Mouse (Mus musculus) cerebral cortex, adult 2 months (tissue): ENCODE data around the gene Rnase10.

Experiments used
- WGBS: fragments of 180-500 bp; shearing (Covaris S2); methylation state at CpG from one replicate; pipeline ENCODE4 v1.1.7; 2018; 5-methylcytosine and 5-hydroxymethylcytosine counted together

The Rnase10 gene

DNA sequence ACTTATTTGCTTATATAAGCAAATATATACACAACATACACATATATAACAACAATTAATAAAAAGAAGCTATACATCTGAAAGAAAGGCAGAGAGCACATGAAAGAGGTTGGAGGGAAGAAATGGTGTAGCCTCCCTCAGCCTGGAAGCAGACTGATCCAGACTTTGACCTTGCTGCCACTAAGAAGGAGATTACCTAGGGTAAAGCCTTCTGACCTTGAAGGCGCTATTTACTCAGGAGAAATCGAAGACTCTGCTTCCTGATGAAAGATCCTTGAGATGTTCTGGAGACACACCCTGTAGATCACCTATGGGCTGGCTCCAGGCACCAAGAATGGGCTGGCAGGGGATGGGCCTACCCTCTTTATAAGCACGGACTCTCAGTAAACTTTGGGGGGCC is 7.2 kb downstream of the Rnase10 start:
- 93% methylated on average over 3 of the region's 3 CpGs for WGBS

- 47% methylated on average over 3 of the region's 3 CpGs for WGBS
Observed at GRCm38 (mm10) chr14:51017256-51017655, 9.7 kb downstream of the Rnase10 start.

GRCm38 (mm10) chr14:51023457-51023856 is 15.9 kb downstream of the Rnase10 start:
- WGBS, result 87% methylated on average over 4 of the region's 4 CpGs

- 93% methylated on average over 1 of the region's 1 CpGs for WGBS
Observed at GRCm38 (mm10) chr14:51024820-51025219, 17.3 kb downstream of the Rnase10 start.

- 39% methylated on average over 5 of the region's 5 CpGs for WGBS
Observed at GRCm38 (mm10) chr14:51026391-51027133, 19.0 kb downstream of the Rnase10 start.

GRCm38 (mm10) chr14:51027387-51028155 is 20.0 kb downstream of the Rnase10 start:
- WGBS, result 63% methylated on average over 3 of the region's 3 CpGs

DNA sequence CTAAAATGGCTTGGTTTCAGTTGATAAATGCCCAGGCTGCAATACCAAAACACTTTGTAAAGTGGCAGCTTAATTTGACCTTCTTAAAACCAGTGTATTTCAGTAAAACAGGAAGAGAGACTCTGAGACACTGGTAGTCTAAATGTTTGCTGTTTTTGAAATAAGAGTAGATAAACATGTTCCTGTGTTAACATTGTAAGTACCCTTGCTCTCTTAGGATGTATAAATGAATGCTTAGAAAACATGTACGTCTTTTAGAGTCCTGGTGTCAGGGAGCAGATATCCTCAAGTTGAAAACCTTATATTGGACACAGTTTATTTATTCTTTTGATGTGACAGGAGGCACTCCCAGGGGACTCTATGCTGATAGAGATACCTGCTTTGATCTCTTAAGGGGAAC is 27.7 kb downstream of the Rnase10 start:
- 79% methylated on average over 1 of the region's 1 CpGs for WGBS

DNA sequence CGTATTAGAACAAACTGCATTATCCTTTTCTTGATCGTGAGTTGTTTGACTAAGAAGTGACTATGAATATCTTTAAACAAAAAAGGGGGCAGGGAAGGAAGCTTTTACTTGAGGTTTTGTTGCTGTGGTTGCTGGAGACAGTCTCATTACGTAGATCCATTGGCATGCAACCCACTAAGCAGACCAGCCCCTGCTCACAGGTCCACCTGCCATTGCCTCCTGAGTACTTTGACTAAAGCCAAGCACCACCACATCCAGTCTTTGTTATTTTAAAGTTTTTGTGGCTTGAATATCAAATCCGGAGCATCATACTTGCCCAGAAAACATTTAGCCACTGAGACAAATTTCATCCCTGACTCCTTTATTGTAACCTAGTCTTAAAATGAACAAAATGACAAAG is 28.7 kb downstream of the Rnase10 start:
- 91% methylated on average over 4 of the region's 4 CpGs for WGBS

DNA sequence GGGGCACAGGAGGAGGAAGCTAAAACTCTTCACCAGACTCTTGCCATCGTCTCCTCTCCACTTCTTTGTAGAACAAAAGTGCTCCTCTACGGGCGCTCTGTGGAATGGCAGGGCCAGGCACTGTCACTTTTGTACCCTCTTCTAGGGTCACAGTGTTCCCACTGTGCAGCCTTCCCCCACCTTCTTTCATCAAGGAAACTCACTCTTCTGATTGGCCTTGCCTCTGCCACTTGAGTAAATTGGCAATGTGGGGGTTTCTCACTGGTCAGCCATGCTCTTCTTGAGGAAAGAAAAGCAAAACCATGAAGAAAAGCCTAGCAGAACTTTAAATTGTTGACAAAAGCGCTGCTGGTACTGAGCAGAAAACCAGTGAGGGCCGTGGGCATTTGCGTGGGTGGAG is 34.2 kb downstream of the Rnase10 start, which contains the start of gene Rnase9:
Gene Rnase9 (minus strand): TSS at position 101 of the 400 bp plus-strand sequence.
- WGBS, result 82% methylated on average over 6 of the region's 6 CpGs

DNA sequence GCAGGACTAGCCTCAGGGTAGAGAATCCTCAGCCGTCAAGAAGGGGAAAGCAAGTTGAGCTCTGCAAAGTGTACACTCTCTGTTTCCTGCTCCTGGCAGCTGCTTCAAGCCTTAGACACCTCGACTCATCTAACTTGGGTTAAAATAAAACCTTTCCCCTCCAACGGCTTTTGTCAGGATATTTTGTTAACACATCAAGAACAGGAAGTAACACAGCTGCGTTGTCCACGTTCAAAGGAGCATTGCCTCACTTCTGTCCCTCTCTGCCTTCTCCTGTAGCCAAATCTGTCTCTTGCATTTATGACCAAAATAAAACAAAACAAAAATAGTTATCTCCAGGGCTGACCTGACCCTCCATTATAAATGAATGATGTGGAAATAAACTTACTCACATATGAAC is 40.3 kb downstream of the Rnase10 start:
- WGBS, result 58% methylated on average over 5 of the region's 5 CpGs

DNA sequence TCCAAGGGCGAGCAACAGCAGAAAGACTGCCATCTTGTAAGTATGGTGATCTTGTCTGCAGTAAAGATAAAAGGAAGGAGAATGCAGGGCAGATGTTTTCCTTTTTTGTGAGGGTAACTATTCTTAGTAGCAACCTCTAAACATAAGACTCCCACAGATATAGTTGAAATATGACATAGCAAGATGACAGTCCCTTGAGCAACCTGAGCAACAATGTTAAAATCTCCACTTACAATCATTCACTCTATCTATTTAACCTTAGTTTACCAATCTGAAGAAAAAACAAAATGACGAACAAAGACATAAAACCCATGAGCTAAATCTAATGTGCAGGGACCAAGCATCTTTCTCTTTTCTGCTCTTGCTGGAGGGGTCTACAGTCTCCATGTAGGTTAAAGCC is 42.5 kb downstream of the Rnase10 start, which contains the start of gene Rnase11:
Gene Rnase11 (minus strand): TSS at position 101 of the 400 bp plus-strand sequence.
- 99% methylated on average over 2 of the region's 2 CpGs for WGBS

GRCm38 (mm10) chr14:51051941-51052340 is 44.4 kb downstream of the Rnase10 start:
- WGBS, result 51% methylated on average over 5 of the region's 5 CpGs

GRCm38 (mm10) chr14:51053176-51053575 is 45.6 kb downstream of the Rnase10 start:
- 62% methylated on average over 5 of the region's 5 CpGs for WGBS

GRCm38 (mm10) chr14:51054243-51055237 is 47.0 kb downstream of the Rnase10 start:
- 72% methylated on average over 13 of the region's 13 CpGs for WGBS

DNA sequence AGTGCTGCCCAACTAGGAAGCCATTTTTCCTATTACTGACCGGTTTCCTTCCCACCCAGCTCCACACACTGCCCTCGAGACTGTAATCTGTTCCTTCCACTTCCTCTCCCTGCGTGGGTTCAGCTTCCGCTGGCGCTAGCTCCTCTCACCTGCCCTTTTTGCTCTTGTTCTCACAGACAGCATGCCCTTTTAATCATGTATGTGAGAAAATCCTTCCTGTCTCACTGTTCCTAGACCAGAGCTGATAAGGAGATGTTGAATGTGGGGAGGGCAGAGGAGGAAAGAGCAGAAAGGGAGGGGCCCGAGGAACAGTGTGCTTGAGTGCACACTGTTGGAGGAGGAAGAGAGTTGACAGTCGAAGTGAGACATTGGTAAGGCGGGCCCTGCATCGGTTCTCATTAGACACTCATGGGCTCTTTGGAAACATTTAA is 49.9 kb downstream of the Rnase10 start, which contains the start of gene Rnase12:
Gene Rnase12 (minus strand): TSS at position 261 of the 431 bp plus-strand sequence.
- WGBS, result 77% methylated on average over 9 of the region's 9 CpGs
